In genomic region chr3:88615117-88615516, GRCm38 (mm10) we compare ENCODE assay signal across 12 mouse cellular contexts. TPM values are rescaled to one million over a fixed set of nuclear protein-coding genes. Genes with fewer than 3 reads are reported as not detected.
A peak's percentile ranks its signal among the peaks of the same experiment; 100 is the strongest.
DNase-seq lines count a peak whose midpoint lies in the region; ATAC-seq lines count a peak whose summit lies in the region.
"Had no signal": no experiment of that assay in that cellular context is flagged by ENCODE, and none has a peak within 500 bp of the region (broad histone marks: within the 10 kb centered on the region; RNA-seq: fewer than 3 reads in every experiment).

No protein-coding gene starts in this region.

- H3K4me2 ChIP-seq in hindbrain, embryonic 11.5 days (replicated peaks; ENCODE audit: low read depth, low read length), result no peak overlapping the region
- peak overlapping the region; percentile 26; the same call in 1 of the 2 replicates for H3K4me2 ChIP-seq in kidney, embryonic 14.5 days (replicated peaks; ENCODE audit: low read depth, low read length)
- H3K4me2 ChIP-seq in midbrain, embryonic 16.5 days (ENCODE audit: low read length), result no peak overlapping the region

- H3K4me3 ChIP-seq in hindbrain, embryonic 10.5 days, result peak overlapping the region; percentile 25; the same call in 1 of the 2 replicates
- no peak overlapping the region for H3K4me3 ChIP-seq in hindbrain, embryonic 11.5 days (ENCODE audit: low read depth, low read length)
- peak overlapping the region; percentile 33 for H3K4me3 ChIP-seq in embryonic facial prominence, embryonic 10.5 days
- no peak overlapping the region; the same call in 1 of the 2 replicates for H3K4me3 ChIP-seq in kidney, embryonic 14.5 days (ENCODE audit: low read length)
- H3K4me3 ChIP-seq in midbrain, embryonic 16.5 days (ENCODE audit: low read depth, low read length), result no peak overlapping the region

- ATAC-seq in hindbrain, embryonic 11.5 days (ENCODE audit: low FRiP score), result no peak
- peak; percentile 50 for ATAC-seq in kidney, embryonic 14.5 days (ENCODE audit: low FRiP score, low TSS enrichment)
- no peak for ATAC-seq in midbrain, embryonic 16.5 days

- H3K36me3 ChIP-seq in hindbrain, embryonic 10.5 days, result no peaks in the 10 kb centered on the region
- no peaks in the 10 kb centered on the region for H3K36me3 ChIP-seq in hindbrain, embryonic 11.5 days (ENCODE audit: control insufficient read depth, insufficient read depth, low read length)
- no peaks in the 10 kb centered on the region for H3K36me3 ChIP-seq in embryonic facial prominence, embryonic 10.5 days (replicated peaks)
- H3K36me3 ChIP-seq in kidney, embryonic 14.5 days (ENCODE audit: control insufficient read depth, insufficient read depth, low read length), result no peaks in the 10 kb centered on the region
- H3K36me3 ChIP-seq in midbrain, embryonic 16.5 days (ENCODE audit: control insufficient read depth, insufficient read depth, low read length), result no peaks in the 10 kb centered on the region

- WGBS in hindbrain, embryonic 10.5 days, result 76% methylated on average over 5 of the region's 5 CpGs
- 64% methylated on average over 5 of the region's 5 CpGs for WGBS in hindbrain, embryonic 11.5 days
- WGBS in embryonic facial prominence, embryonic 10.5 days, result 52% methylated on average over 5 of the region's 5 CpGs
- 61% methylated on average over 5 of the region's 5 CpGs for WGBS in kidney, embryonic 14.5 days
- WGBS in midbrain, embryonic 16.5 days, result 74% methylated on average over 5 of the region's 5 CpGs

- H3K9me3 ChIP-seq in hindbrain, embryonic 10.5 days, result no peaks in the 10 kb centered on the region
- no peaks in the 10 kb centered on the region for H3K9me3 ChIP-seq in hindbrain, embryonic 11.5 days (ENCODE audit: control insufficient read depth, low read length)
- no peaks in the 10 kb centered on the region for H3K9me3 ChIP-seq in embryonic facial prominence, embryonic 10.5 days
- H3K9me3 ChIP-seq in kidney, embryonic 14.5 days (ENCODE audit: control insufficient read depth, low read length), result no peaks in the 10 kb centered on the region
- H3K9me3 ChIP-seq in midbrain, embryonic 16.5 days (replicated peaks; ENCODE audit: control insufficient read depth, low read length, poor library complexity, severe bottlenecking), result no peaks in the 10 kb centered on the region

- peaks cover 34% of the 10 kb centered on the region for H3K4me1 ChIP-seq in hindbrain, embryonic 10.5 days (replicated peaks)
- H3K4me1 ChIP-seq in hindbrain, embryonic 11.5 days (replicated peaks; ENCODE audit: control insufficient read depth, insufficient read depth, low read length), result no peaks in the 10 kb centered on the region
- peaks cover 44% of the 10 kb centered on the region for H3K4me1 ChIP-seq in embryonic facial prominence, embryonic 10.5 days
- peaks cover 26% of the 10 kb centered on the region for H3K4me1 ChIP-seq in kidney, embryonic 14.5 days (ENCODE audit: control insufficient read depth, insufficient read depth, low read length)
- H3K4me1 ChIP-seq in midbrain, embryonic 16.5 days (ENCODE audit: control insufficient read depth, insufficient read depth, low read length), result peaks cover 4% of the 10 kb centered on the region; the same call in 1 of the 2 replicates

- peak overlapping the region; percentile 53; the same call in 1 of the 2 replicates for H3K27ac ChIP-seq in hindbrain, embryonic 10.5 days
- H3K27ac ChIP-seq in hindbrain, embryonic 11.5 days (ENCODE audit: low read depth, low read length), result no peak overlapping the region
- H3K27ac ChIP-seq in embryonic facial prominence, embryonic 10.5 days (replicated peaks), result peak overlapping the region; percentile 69
- peak overlapping the region; percentile 48; the same call in 1 of the 2 replicates for H3K27ac ChIP-seq in kidney, embryonic 14.5 days (ENCODE audit: low read depth, low read length)
- no peak overlapping the region for H3K27ac ChIP-seq in midbrain, embryonic 16.5 days (ENCODE audit: low read length)
- H3K27ac ChIP-seq: liver, embryonic 14.5 days had no signal

- DNase-seq in hindbrain, embryonic 10.5 days (ENCODE audit: low spot score), result no peak
- no peak for DNase-seq in hindbrain, embryonic 11.5 days (ENCODE audit: low spot score)
- DNase-seq in embryonic facial prominence, embryonic 10.5 days (ENCODE audit: low spot score), result no peak
- DNase-seq in lung, postnatal 25 days (ENCODE audit: low spot score), result peak; percentile 70
- no peak for DNase-seq in layer of hippocampus, postnatal 36 days
- no peak for DNase-seq in adrenal gland, adult 8-10 months
- DNase-seq: layer of hippocampus, adult 9-11 months had no signal

- H3K27me3 ChIP-seq in hindbrain, embryonic 10.5 days (ENCODE audit: insufficient read depth, poor library complexity, severe bottlenecking), result peaks cover 10% of the 10 kb centered on the region; the same call in 1 of the 2 replicates
- H3K27me3 ChIP-seq in hindbrain, embryonic 11.5 days (ENCODE audit: control insufficient read depth, insufficient read depth, low read length), result no peaks in the 10 kb centered on the region
- H3K27me3 ChIP-seq in embryonic facial prominence, embryonic 10.5 days (replicated peaks; ENCODE audit: low read depth, poor library complexity, severe bottlenecking), result peaks cover 32% of the 10 kb centered on the region
- no peaks in the 10 kb centered on the region for H3K27me3 ChIP-seq in kidney, embryonic 14.5 days (ENCODE audit: control insufficient read depth, insufficient read depth, low read length)
- no peaks in the 10 kb centered on the region for H3K27me3 ChIP-seq in midbrain, embryonic 16.5 days (ENCODE audit: control insufficient read depth, insufficient read depth, low read depth, low read length)

- H3K9ac ChIP-seq in hindbrain, embryonic 11.5 days (ENCODE audit: low read depth, low read length), result no peak overlapping the region
- H3K9ac ChIP-seq in kidney, embryonic 14.5 days (ENCODE audit: low read depth, low read length), result 0 out of 2 replicates have a peak overlapping the region, but pooled peaks have one; percentile 36
- no peak overlapping the region for H3K9ac ChIP-seq in midbrain, embryonic 16.5 days (ENCODE audit: low read depth, low read length)
- H3K9ac ChIP-seq: liver, embryonic 14.5 days had no signal

RNA-seq across cellular contexts. Expression of gene Arhgef2, which starts 9.4 kb away (rescaled TPM):
- polyA plus RNA-seq in hindbrain, embryonic 10.5 days (2016; fragmentation: Nextera tagmentation; extraction: Ambion mirVana), result 111 and 123 TPM in 2 replicates
- 149 and 181 TPM in 2 replicates for polyA plus RNA-seq in hindbrain, embryonic 11.5 days (2014; fragmentation: Nextera tagmentation; extraction: Ambion mirVana)
- polyA plus RNA-seq in embryonic facial prominence, embryonic 10.5 days (2016; fragmentation: Nextera tagmentation; extraction: Ambion mirVana), result 110 and 116 TPM in 2 replicates
- polyA plus RNA-seq in kidney, embryonic 14.5 days (2014; fragmentation: Nextera tagmentation; extraction: Ambion mirVana), result 110 and 127 TPM in 2 replicates
- 100 to 1,000 TPM; 250 to 265 TPM for total RNA-seq in layer of hippocampus, postnatal 36 days (2021)
- polyA plus RNA-seq in midbrain, embryonic 16.5 days (2015; fragmentation: Nextera tagmentation; extraction: Ambion mirVana), result 104 and 131 TPM in 2 replicates
- 10 to 100 TPM; 22.0 to 48.2 (median 31.5) TPM for total RNA-seq in adrenal gland, adult 8-10 months (2022)

RNA-seq across cellular contexts. Expression of gene Rxfp4, which starts 37.8 kb away (rescaled TPM):
- polyA plus RNA-seq in hindbrain, embryonic 10.5 days (2016; fragmentation: Nextera tagmentation; extraction: Ambion mirVana), result not detected in 2 replicates
- not detected in 2 replicates for polyA plus RNA-seq in hindbrain, embryonic 11.5 days (2014; fragmentation: Nextera tagmentation; extraction: Ambion mirVana)
- polyA plus RNA-seq in embryonic facial prominence, embryonic 10.5 days (2016; fragmentation: Nextera tagmentation; extraction: Ambion mirVana), result not detected in 2 replicates
- polyA plus RNA-seq in kidney, embryonic 14.5 days (2014; fragmentation: Nextera tagmentation; extraction: Ambion mirVana), result not detected in 2 replicates
- not detected for total RNA-seq in layer of hippocampus, postnatal 36 days (2021)
- not detected in 2 replicates for polyA plus RNA-seq in midbrain, embryonic 16.5 days (2015; fragmentation: Nextera tagmentation; extraction: Ambion mirVana)
- not detected for total RNA-seq in adrenal gland, adult 8-10 months (2022)
- total RNA-seq: gastrocnemius, postnatal 4 days had no signal
- polyA plus RNA-seq: liver, embryonic 14.5 days; urinary bladder, adult 2 months had no signal

RNA-seq across cellular contexts. Expression of gene Ssr2, which starts 39.4 kb away (rescaled TPM):
- polyA plus RNA-seq in hindbrain, embryonic 10.5 days (2016; fragmentation: Nextera tagmentation; extraction: Ambion mirVana), result 207 and 220 TPM in 2 replicates
- polyA plus RNA-seq in hindbrain, embryonic 11.5 days (2014; fragmentation: Nextera tagmentation; extraction: Ambion mirVana), result 152 and 169 TPM in 2 replicates
- 229 and 231 TPM in 2 replicates for polyA plus RNA-seq in embryonic facial prominence, embryonic 10.5 days (2016; fragmentation: Nextera tagmentation; extraction: Ambion mirVana)
- 260 and 303 TPM in 2 replicates for polyA plus RNA-seq in kidney, embryonic 14.5 days (2014; fragmentation: Nextera tagmentation; extraction: Ambion mirVana)
- 10 to 100 TPM; 97.1 to 98.9 TPM for total RNA-seq in layer of hippocampus, postnatal 36 days (2021)
- 127 and 144 TPM in 2 replicates for polyA plus RNA-seq in midbrain, embryonic 16.5 days (2015; fragmentation: Nextera tagmentation; extraction: Ambion mirVana)
- total RNA-seq in adrenal gland, adult 8-10 months (2022), result 100 to 1,000 TPM; 139 to 217 (median 172) TPM

Comparison
In these comparisons a context has a peak if more than half of its experiments do, and no peak if none do; other contexts are left out.
1. H3K27ac ChIP-seq: peak in hindbrain, embryonic 10.5 days (single experiment), embryonic facial prominence, embryonic 10.5 days (single experiment) and kidney, embryonic 14.5 days (single experiment); none in hindbrain, embryonic 11.5 days (single experiment) and midbrain, embryonic 16.5 days (single experiment).
2. H3K4me3 ChIP-seq: peak in hindbrain, embryonic 10.5 days (single experiment) and embryonic facial prominence, embryonic 10.5 days (single experiment); none in hindbrain, embryonic 11.5 days (single experiment), kidney, embryonic 14.5 days (single experiment) and midbrain, embryonic 16.5 days (single experiment).